In the genomic region with DNA sequence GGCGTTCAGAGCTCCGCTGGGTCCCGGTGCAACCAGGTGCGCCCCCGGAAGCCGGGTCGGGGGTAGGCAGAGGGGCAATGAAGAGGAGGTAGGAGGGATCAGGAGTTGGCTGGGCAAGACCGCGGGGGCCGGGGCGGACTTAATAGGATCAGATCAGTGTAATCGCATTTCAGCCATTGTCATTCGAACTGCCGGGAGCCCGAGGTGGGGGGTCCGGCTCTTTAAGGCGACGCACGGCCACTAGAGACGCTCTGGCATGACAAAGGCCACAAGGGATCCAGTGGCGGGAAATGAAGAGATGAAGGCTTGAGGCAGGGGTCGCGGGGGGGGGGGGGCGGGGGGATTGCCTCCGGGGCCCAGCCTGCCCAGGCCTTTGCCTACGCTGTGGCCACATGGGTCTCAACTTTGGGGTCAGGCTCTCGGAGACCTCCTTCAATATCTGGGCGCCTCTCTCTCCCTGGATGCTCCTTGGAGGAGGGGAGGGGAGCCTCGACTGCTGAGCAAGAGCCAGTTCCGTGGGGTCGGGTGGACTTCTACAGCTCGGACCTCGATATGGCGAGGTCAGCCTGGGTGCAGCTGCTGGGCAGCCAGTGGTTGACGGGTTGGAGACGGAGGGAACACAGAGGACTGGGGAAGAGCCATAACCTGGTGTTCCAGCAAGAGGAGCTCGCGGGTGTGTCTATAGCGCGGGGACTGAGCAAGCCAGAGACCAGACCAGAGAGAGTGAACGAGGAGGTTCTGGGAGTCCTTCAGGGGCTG, we compare ENCODE assay signal across 9 mouse cellular contexts. TPM values are rescaled to one million over a fixed set of nuclear protein-coding genes. Genes with fewer than 3 reads are reported as not detected.
A peak's percentile ranks its signal among the peaks of the same experiment; 100 is the strongest.
DNase-seq lines count a peak whose midpoint lies in the region; ATAC-seq and TF ChIP-seq lines count a peak whose summit lies in the region.
"Had no signal": no experiment of that assay in that cellular context is flagged by ENCODE, and none has a peak within 500 bp of the region (broad histone marks: within the 10 kb centered on the region; RNA-seq: fewer than 3 reads in every experiment).

No protein-coding gene starts in this region.

- H3K27ac ChIP-seq in kidney, postnatal 0 days, result no peak overlapping the region
- H3K27ac ChIP-seq in embryonic facial prominence, embryonic 14.5 days (replicated peaks; ENCODE audit: low read depth, low read length), result no peak overlapping the region
- no peak overlapping the region for H3K27ac ChIP-seq in limb, embryonic 15.5 days

- H3K4me2 ChIP-seq in kidney, postnatal 0 days (ENCODE audit: low read length), result peak overlapping the region; percentile 34
- peak overlapping the region; percentile 24 for H3K4me2 ChIP-seq in embryonic facial prominence, embryonic 14.5 days (ENCODE audit: low read depth, low read length)
- peak overlapping the region; percentile 25; the same call in 1 of the 2 replicates for H3K4me2 ChIP-seq in limb, embryonic 15.5 days

- no peak for DNase-seq in kidney, postnatal 0 days (ENCODE audit: low spot score)
- no peak for DNase-seq in kidney, postnatal 10 days
- DNase-seq in embryonic facial prominence, embryonic 14.5 days (ENCODE audit: low spot score), result no peak
- peak; percentile 87 for DNase-seq in retina, postnatal 1 day
- no peak for DNase-seq in adrenal gland, postnatal 36 days
- no peak for DNase-seq in adrenal gland, adult 8-10 months
- no peak for DNase-seq in cerebellum, postnatal 14 days
- DNase-seq: gastrocnemius, postnatal 10 days had no signal

- H3K4me1 ChIP-seq in kidney, postnatal 0 days (replicated peaks; ENCODE audit: insufficient read depth, low read length), result peaks cover 13% of the 10 kb centered on the region; the same call in 1 of the 2 replicates
- H3K4me1 ChIP-seq in embryonic facial prominence, embryonic 14.5 days (ENCODE audit: control insufficient read depth, insufficient read depth, low read length), result peaks cover 8% of the 10 kb centered on the region; the same call in 1 of the 2 replicates
- H3K4me1 ChIP-seq in limb, embryonic 15.5 days, result peaks cover 27% of the 10 kb centered on the region

- H3K36me3 ChIP-seq in kidney, postnatal 0 days (ENCODE audit: insufficient read depth, low read length), result no peaks in the 10 kb centered on the region
- H3K36me3 ChIP-seq in embryonic facial prominence, embryonic 14.5 days (ENCODE audit: control insufficient read depth, insufficient read depth, low read length), result no peaks in the 10 kb centered on the region
- H3K36me3 ChIP-seq in limb, embryonic 15.5 days, result no peaks in the 10 kb centered on the region

- 1% methylated on average over 40 of the region's 41 CpGs for WGBS in kidney, postnatal 0 days
- 3% methylated on average over 28 of the region's 41 CpGs for WGBS in embryonic facial prominence, embryonic 14.5 days
- WGBS in limb, embryonic 15.5 days, result 3% methylated on average over 37 of the region's 41 CpGs

- ATAC-seq in kidney, postnatal 0 days (replicated peaks; ENCODE audit: low FRiP score, low read depth), result no peak
- no peak for ATAC-seq in embryonic facial prominence, embryonic 14.5 days (ENCODE audit: low read depth)
- ATAC-seq in limb, embryonic 15.5 days (ENCODE audit: insufficient number of reproducible peaks, low FRiP score, low TSS enrichment, low read depth), result no peak

- no peaks in the 10 kb centered on the region for H3K9me3 ChIP-seq in kidney, postnatal 0 days (replicated peaks; ENCODE audit: low read length)
- H3K9me3 ChIP-seq in embryonic facial prominence, embryonic 14.5 days (ENCODE audit: control insufficient read depth, low read length), result peaks cover 5% of the 10 kb centered on the region; the same call in 1 of the 2 replicates
- H3K9me3 ChIP-seq in limb, embryonic 15.5 days, result no peaks in the 10 kb centered on the region

- H3K4me3 ChIP-seq in kidney, postnatal 0 days (replicated peaks; ENCODE audit: low read depth, low read length), result 0 out of 2 replicates have a peak overlapping the region, but pooled peaks have one; percentile 9
- peak overlapping the region; percentile 7 for H3K4me3 ChIP-seq in embryonic facial prominence, embryonic 14.5 days (ENCODE audit: low read depth, low read length)
- H3K4me3 ChIP-seq in limb, embryonic 15.5 days, result peak overlapping the region; percentile 11; the same call in 1 of the 2 replicates

- H3K27me3 ChIP-seq in kidney, postnatal 0 days (ENCODE audit: insufficient read depth, low read length), result peaks cover 79% of the 10 kb centered on the region
- H3K27me3 ChIP-seq in embryonic facial prominence, embryonic 14.5 days (replicated peaks; ENCODE audit: control insufficient read depth, insufficient read depth, low read length), result peaks cover 97% of the 10 kb centered on the region
- peaks cover 99% of the 10 kb centered on the region for H3K27me3 ChIP-seq in limb, embryonic 15.5 days

- no peak for TF ChIP-seq CTCF in kidney, postnatal 0 days (IDR thresholded peaks at IDR 0.05; ENCODE audit: low read depth)

- no peak overlapping the region for H3K9ac ChIP-seq in kidney, postnatal 0 days (ENCODE audit: low read depth, low read length)
- no peak overlapping the region for H3K9ac ChIP-seq in embryonic facial prominence, embryonic 14.5 days (ENCODE audit: low read depth, low read length)
- no peak overlapping the region for H3K9ac ChIP-seq in limb, embryonic 15.5 days

RNA-seq across cellular contexts. Expression of a gene that starts 7.9 kb away (rescaled TPM):
- polyA plus RNA-seq in kidney, postnatal 0 days (2015; fragmentation: Nextera tagmentation; extraction: Ambion mirVana), result not detected in 2 replicates
- polyA plus RNA-seq in embryonic facial prominence, embryonic 14.5 days (2014; fragmentation: Nextera tagmentation; extraction: Ambion mirVana), result 0.18 and 0.39 TPM in 2 replicates
- polyA plus RNA-seq in limb, embryonic 15.5 days (2015; fragmentation: Nextera tagmentation; extraction: Ambion mirVana), result 0.14 and 0.34 TPM in 2 replicates
- not detected for total RNA-seq in adrenal gland, postnatal 36 days (2021)
- not detected for total RNA-seq in adrenal gland, adult 8-10 months (2022)
- total RNA-seq: gastrocnemius, postnatal 10 days had no signal
